Mouse (Mus musculus) midbrain, embryonic 14.5 days (tissue): ENCODE measurements around the gene Fam13a. TPM values are rescaled to one million over a fixed set of nuclear protein-coding genes. Genes with fewer than 3 reads are reported as not detected.

Source experiments
- ATAC-seq: fragments of 200-750 bp; cut with Nextera tagmentation; 2 replicates; pipeline ENCODE4 v1.8.0; 2017; ENCODE audit warnings: moderate number of reproducible peaks, moderate library complexity; ENCODE audit not compliant: low FRiP score, low TSS enrichment
- DNase-seq: peaks from one replicate; pipeline ENCODE4 v3.0.0-alpha.2; 2015
- H3K27ac ChIP-seq: fragments of 300-500 bp; sonication (generic); replicated peaks from 2 replicates; pipeline ENCODE4 v1.5.1; 2014; ENCODE audit warnings: mild to moderate bottlenecking, low read depth, low read length, moderate library complexity
- H3K27me3 ChIP-seq: fragments of 300-500 bp; sonication (generic); 2 replicates; pipeline ENCODE4 v1.6.1; 2014; ENCODE audit warnings: low read length, control low read depth, mixed read lengths; ENCODE audit not compliant: control insufficient read depth, insufficient read depth
- H3K36me3 ChIP-seq: fragments of 300-500 bp; sonication (generic); 2 replicates; pipeline ENCODE4 v1.6.1; 2014; ENCODE audit warnings: low read length, control low read depth; ENCODE audit not compliant: control insufficient read depth, insufficient read depth
- H3K4me1 ChIP-seq: fragments of 300-500 bp; sonication (generic); 2 replicates; pipeline ENCODE4 v1.6.1; 2014; ENCODE audit warnings: mild to moderate bottlenecking, antibody characterized with exemption, low read length, control low read depth; ENCODE audit not compliant: control insufficient read depth, insufficient read depth
- H3K4me2 ChIP-seq: fragments of 300-500 bp; sonication (generic); 2 replicates; pipeline ENCODE4 v1.6.1; 2014; ENCODE audit warnings: mild to moderate bottlenecking, low read length, moderate library complexity
- H3K4me3 ChIP-seq: fragments of 300-500 bp; sonication (generic); replicated peaks from 2 replicates; pipeline ENCODE4 v1.5.1; 2014; ENCODE audit warnings: low read depth, low read length
- H3K9ac ChIP-seq: fragments of 300-500 bp; sonication (generic); replicated peaks from 2 replicates; pipeline ENCODE4 v1.6.1; 2014; ENCODE audit warnings: mild to moderate bottlenecking, low read length, moderate library complexity
- H3K9me3 ChIP-seq: fragments of 300-500 bp; sonication (generic); 2 replicates; pipeline ENCODE4 v1.6.1; 2016; ENCODE audit warnings: low read length, control low read depth, mixed read lengths; ENCODE audit not compliant: control insufficient read depth
- WGBS: fragments of 180-500 bp; shearing (Covaris S2); extraction: QIAGEN DNeasy Blood & Tissue Kit; methylation state at CpG from one replicate; pipeline ENCODE4 v1.1.7; 2014; 5-methylcytosine and 5-hydroxymethylcytosine counted together
- polyA plus RNA-seq: library from polyadenylated mRNA; unstranded; fragments of >200 nt; fragmentation: Nextera tagmentation; extraction: Ambion mirVana; gene quantifications from 2 replicates; pipeline ENCODE4 v1.2.1, GENCODE M21; 2014

Fam13a gene
- polyA plus RNA-seq, 1 experiment from 2014 or later = 10.5 TPM

DNA sequence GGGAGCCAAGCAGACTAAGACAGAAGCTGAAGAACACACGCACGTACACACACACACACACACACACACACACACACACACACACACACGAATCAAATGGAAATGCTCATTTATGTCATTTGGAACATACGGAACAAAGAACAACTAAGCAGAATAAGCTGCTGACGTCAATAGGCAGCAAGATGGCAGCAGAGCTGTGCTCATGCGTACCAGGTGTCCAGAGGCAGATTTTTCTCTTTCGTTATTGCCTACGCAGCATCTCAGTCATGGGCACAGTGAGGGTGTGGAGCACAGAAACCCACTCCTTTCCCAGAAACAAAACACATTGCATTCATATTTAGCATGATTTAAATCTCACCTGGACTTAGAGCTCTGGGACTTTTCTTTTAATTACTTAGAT lies 39.2 kb downstream of the Fam13a start:
- WGBS = 86% methylated on average over 8 of the region's 8 CpGs
- Histone ChIP-seq H3K9ac (no peak overlapping the region), H3K27ac (no peak overlapping the region), H3K4me3 (no peak overlapping the region), H3K4me1 (no peaks in the 10 kb centered on the region), H3K9me3 (no peaks in the 10 kb centered on the region), H3K36me3 (no peaks in the 10 kb centered on the region), H3K27me3 (no peaks in the 10 kb centered on the region), H3K4me2 (no peak overlapping the region)
- DNase-seq = peak; percentile 16
- ATAC-seq = no peak

DNA sequence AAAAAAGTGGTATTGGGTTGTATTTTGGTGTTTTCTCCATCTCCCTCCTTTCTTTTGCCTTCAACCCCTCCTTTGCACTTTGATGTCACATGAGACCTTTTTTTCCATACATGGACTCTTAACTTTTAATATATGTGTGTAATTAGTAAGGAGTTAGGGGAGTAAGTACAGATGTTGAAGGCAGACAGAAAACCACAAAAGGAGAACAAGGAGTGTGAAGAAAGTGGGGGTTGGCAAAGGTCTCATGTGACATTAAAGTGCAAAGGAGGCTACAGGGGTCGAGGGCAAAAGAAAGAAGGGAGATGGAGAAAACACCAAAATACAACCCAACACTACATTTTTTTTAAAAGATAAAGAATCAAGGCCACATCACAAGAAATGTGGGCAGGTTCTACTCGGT lies 49.1 kb downstream of the Fam13a start:
- no peak overlapping the region for H3K27ac ChIP-seq
- no peak overlapping the region for H3K9ac ChIP-seq
- H3K9me3 ChIP-seq = no peaks in the 10 kb centered on the region
- ATAC-seq = no peak
- DNase-seq = no peak
- H3K4me3 ChIP-seq = no peak overlapping the region
- no peaks in the 10 kb centered on the region for H3K27me3 ChIP-seq
- 70% methylated on average over 2 of the region's 2 CpGs for WGBS
- H3K4me1 ChIP-seq = no peaks in the 10 kb centered on the region
- H3K36me3 ChIP-seq = no peaks in the 10 kb centered on the region
- no peak overlapping the region for H3K4me2 ChIP-seq

DNA sequence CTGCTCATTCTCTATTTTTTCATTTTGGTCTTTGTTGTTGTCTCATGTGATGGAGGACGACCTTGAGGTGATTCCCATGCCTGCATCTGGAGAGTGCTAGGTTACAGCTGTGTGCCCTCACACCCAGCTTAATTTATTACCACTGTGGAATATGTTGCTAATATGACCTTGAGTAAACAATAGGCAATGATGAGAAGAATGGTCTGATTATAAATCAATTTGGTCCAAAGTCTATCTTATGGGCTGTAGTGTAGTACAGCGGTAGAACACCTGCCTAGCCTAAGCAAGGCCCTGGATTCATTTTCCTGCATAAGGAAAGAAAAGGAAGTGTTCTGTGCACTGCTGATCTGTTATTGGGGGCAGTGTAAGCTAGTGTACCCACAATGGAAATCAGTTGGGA lies 49.9 kb downstream of the Fam13a start:
- Histone ChIP-seq H3K27ac (no peak overlapping the region), H3K9me3 (no peaks in the 10 kb centered on the region), H3K36me3 (no peaks in the 10 kb centered on the region), H3K9ac (no peak overlapping the region), H3K4me1 (no peaks in the 10 kb centered on the region), H3K27me3 (no peaks in the 10 kb centered on the region), H3K4me2 (no peak overlapping the region), H3K4me3 (no peak overlapping the region)
- DNase-seq = no peak
- no peak for ATAC-seq
- 91% methylated on average over 2 of the region's 2 CpGs for WGBS

DNA sequence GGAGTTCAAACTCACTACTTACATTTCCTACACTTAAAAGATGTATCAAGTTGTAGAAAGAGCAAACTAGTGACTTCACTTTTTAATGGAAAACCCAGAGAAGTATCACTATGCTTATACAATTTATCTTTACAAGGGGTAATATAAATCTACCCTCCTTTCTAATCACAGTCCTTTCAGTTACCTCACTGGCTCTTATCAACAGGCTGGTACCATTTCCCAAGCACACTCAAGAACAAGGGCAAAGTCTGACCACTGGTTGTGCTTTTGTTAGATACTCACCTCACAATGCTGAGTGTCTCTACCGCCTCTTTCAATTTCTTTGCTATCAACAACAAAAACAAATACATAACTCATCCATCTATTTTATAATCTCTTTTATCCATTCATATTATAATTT lies 51.5 kb downstream of the Fam13a start:
- H3K4me2 ChIP-seq = no peak overlapping the region
- H3K36me3 ChIP-seq = no peaks in the 10 kb centered on the region
- no peaks in the 10 kb centered on the region for H3K9me3 ChIP-seq
- no peak for DNase-seq
- H3K27me3 ChIP-seq = no peaks in the 10 kb centered on the region
- no peaks in the 10 kb centered on the region for H3K4me1 ChIP-seq
- no peak overlapping the region for H3K9ac ChIP-seq
- 94% methylated on average over 1 of the region's 1 CpGs for WGBS
- no peak for ATAC-seq
- no peak overlapping the region for H3K27ac ChIP-seq
- H3K4me3 ChIP-seq = no peak overlapping the region

DNA sequence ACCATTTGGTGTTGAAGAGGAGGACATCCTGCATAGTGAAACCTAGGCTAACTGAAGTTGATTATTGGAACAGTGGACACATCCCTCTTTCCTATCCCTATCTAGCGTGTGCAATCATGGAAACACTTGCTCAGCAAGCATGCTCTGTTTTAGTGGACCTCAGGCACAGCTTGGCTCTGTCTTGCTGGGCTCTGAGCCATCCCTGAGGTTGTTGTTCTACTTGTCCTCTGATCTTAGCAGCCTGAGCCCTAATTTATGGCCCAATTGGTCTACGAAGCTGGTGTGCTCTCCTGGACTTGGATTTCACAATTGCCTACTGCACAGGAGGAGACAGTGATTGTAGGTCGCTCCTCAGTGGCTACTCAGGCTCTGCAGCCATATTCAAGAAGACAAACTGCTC lies 56.1 kb downstream of the Fam13a start:
- WGBS = 91% methylated on average over 3 of the region's 3 CpGs

DNA sequence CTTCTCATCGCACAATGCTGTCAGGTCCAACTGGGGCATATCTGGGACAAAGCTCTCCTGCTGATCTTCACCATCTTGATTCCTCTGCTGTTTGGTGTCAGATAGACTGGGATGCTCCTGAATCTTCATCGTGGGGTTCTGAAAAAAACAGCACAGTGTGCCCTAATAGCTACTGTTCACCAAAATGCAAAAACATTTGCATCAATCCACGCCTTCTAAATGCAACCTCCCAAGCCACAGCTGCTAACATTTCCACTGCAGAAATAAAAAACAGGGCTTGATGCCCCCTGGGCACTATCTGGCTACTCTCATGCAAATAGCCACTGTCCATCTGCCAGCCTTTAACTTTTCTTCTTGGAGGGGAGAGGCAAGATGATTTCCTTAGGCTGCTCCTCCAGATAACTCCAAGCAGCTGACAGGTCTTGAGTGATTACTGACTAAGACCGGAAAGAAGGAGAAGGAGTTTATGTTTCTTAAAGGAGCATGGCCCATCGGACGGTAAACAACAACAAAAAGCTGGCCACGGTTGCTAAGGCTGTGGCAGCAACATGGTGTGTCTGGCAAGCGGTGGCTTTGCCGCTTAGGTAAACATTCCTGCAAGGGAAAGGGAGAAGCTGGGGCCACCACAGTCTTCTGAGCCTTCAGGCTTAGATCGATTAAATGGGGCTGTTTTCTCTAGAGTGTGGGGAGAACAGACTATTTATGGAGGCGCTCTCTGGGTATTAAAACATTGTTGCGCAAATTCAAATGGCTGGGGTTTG lies 59.1 kb downstream of the Fam13a start:
- peak overlapping the region; percentile 2 for H3K27ac ChIP-seq
- H3K4me3 ChIP-seq = no peak overlapping the region
- H3K36me3 ChIP-seq = no peaks in the 10 kb centered on the region
- H3K4me1 ChIP-seq = peaks cover 9% of the 10 kb centered on the region; the same call in 1 of the 2 replicates
- H3K9me3 ChIP-seq = no peaks in the 10 kb centered on the region
- WGBS = 37% methylated on average over 12 of the region's 12 CpGs
- no peak overlapping the region for H3K9ac ChIP-seq
- no peaks in the 10 kb centered on the region for H3K27me3 ChIP-seq
- DNase-seq (peak; percentile 45), ATAC-seq (0 out of 2 replicates have a peak, but pooled peaks have one; percentile 28)
- H3K4me2 ChIP-seq = peak overlapping the region; percentile 28

More for the DNA sequence above, 56.1 kb downstream of the Fam13a start:
- no peaks in the 10 kb centered on the region for H3K27me3 ChIP-seq
- H3K4me3 ChIP-seq = no peak overlapping the region
- no peak overlapping the region for H3K27ac ChIP-seq
- H3K4me2 ChIP-seq = no peak overlapping the region
- ATAC-seq = no peak
- H3K9ac ChIP-seq = no peak overlapping the region
- peaks cover 9% of the 10 kb centered on the region; the same call in 1 of the 2 replicates for H3K4me1 ChIP-seq
- no peak for DNase-seq
- H3K9me3 ChIP-seq = no peaks in the 10 kb centered on the region
- H3K36me3 ChIP-seq = no peaks in the 10 kb centered on the region

DNA sequence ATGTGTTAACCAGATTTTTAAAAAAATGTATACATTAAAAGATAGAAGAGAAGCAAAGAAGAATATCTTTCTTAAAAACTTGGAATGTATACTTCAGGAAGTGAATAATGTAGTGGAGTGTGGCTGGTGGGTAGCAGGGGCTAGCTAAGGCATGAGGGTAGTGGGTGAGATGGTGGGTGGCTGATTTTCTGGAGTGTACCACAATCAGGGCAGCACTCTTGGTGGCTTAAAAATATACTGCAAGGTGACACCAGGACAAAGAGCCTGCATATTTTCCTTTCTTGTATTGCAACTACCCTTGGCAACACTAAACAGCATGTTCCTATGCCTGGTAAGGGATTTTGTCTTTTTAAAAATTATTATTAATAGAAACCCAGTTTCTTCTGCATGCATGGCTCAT lies 59.8 kb downstream of the Fam13a start:
- Histone ChIP-seq H3K27me3 (no peaks in the 10 kb centered on the region), H3K36me3 (no peaks in the 10 kb centered on the region), H3K9ac (no peak overlapping the region), H3K4me1 (peaks cover 9% of the 10 kb centered on the region; the same call in 1 of the 2 replicates), H3K4me3 (no peak overlapping the region), H3K27ac (no peak overlapping the region), H3K9me3 (no peaks in the 10 kb centered on the region), H3K4me2 (no peak overlapping the region)
- no peak for DNase-seq
- ATAC-seq = no peak

DNA sequence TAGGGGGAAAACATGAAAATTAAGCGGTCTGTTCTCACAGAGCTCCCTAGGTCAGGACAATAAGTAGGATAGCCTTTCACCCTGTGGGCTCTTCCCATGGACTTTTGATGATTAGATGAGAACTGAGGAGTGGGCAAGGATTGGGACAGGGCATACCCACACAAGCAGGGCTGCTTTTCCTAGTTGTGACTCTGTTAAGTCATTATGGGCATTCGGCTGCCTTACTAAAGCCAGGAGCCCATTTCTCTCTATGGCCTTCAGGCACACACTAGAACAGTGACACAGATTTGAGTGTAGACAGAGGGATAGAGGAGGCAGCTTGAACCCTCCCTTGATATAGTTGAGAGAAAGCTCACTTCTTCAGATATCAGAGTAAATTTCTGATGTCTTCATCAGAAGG lies 60.3 kb downstream of the Fam13a start:
- ATAC-seq = no peak
- H3K4me2 ChIP-seq = no peak overlapping the region
- WGBS = 95% methylated on average over 2 of the region's 2 CpGs
- no peak for DNase-seq
- peaks cover 9% of the 10 kb centered on the region; the same call in 1 of the 2 replicates for H3K4me1 ChIP-seq
- no peak overlapping the region for H3K4me3 ChIP-seq
- no peak overlapping the region for H3K27ac ChIP-seq
- H3K9me3 ChIP-seq = no peaks in the 10 kb centered on the region
- no peak overlapping the region for H3K9ac ChIP-seq
- no peaks in the 10 kb centered on the region for H3K27me3 ChIP-seq
- H3K36me3 ChIP-seq = no peaks in the 10 kb centered on the region

DNA sequence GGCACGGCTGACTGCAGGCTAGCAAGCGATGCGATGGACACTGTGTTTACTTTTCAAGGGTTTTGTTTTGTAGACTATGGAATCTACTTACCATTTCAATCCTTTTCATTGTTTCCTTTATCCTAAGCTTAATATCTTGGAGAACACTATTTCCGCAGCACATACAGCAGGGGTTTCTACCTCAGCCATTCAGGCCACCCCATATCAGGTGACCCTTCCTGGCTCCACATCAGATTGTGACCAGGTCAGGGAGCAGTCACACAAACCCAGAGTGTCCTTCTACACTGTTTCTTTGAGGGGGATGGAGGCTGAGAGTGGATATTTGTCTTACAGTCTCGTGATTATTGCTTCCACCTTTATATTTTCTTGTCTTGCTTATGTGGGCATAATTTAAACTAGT lies 61.7 kb downstream of the Fam13a start:
- no peaks in the 10 kb centered on the region for H3K27me3 ChIP-seq
- ATAC-seq (no peak), DNase-seq (no peak)
- peaks cover 9% of the 10 kb centered on the region; the same call in 1 of the 2 replicates for H3K4me1 ChIP-seq
- H3K27ac ChIP-seq = no peak overlapping the region
- 77% methylated on average over 5 of the region's 5 CpGs for WGBS
- H3K9me3 ChIP-seq = no peaks in the 10 kb centered on the region
- no peak overlapping the region for H3K9ac ChIP-seq
- no peak overlapping the region for H3K4me2 ChIP-seq
- no peak overlapping the region for H3K4me3 ChIP-seq
- no peaks in the 10 kb centered on the region for H3K36me3 ChIP-seq
